Mouse (Mus musculus) limb, embryonic 10.5 days (tissue): ENCODE measurements around the gene Chst3. TPM values are rescaled to one million over a fixed set of nuclear protein-coding genes. Genes with fewer than 3 reads are reported as not detected.

Experiments
- microRNA-seq: library from miRNA; unstranded; fragments of <30 nt; microRNA quantifications from one replicate; pipeline ENCODE4, GENCODE M21; 2017
- polyA plus RNA-seq: library from polyadenylated mRNA; unstranded; fragments of >200 nt; fragmentation: Nextera tagmentation; extraction: Ambion mirVana; gene quantifications from 2 replicates; pipeline ENCODE4 v1.2.1, GENCODE M21; 2016

The Chst3 gene
- polyA plus RNA-seq, 1 experiment from 2014 or later: 2.0 TPM

Small RNA genes lying within 50 kb of the gene (microRNA-seq; reads per million reads assigned to microRNA genes)
- not detected for gene Gm22117

Other genes starting within 250 kb of the Chst3 start
- 32.1 and 36.5 TPM in 2 replicates for gene Ascc1, start 216.5 kb downstream of the Chst3 start, polyA plus RNA-seq
- gene Anapc16, start 216.1 kb downstream of the Chst3 start, polyA plus RNA-seq: 103 and 111 TPM in 2 replicates
- 1.1 and 2.0 TPM in 2 replicates for gene Spock2, start 113.0 kb downstream of the Chst3 start, polyA plus RNA-seq
- 36.2 and 41.0 TPM in 2 replicates for gene Psap, start 58.4 kb upstream of the Chst3 start, polyA plus RNA-seq
- 1.1 and 2.0 TPM in 2 replicates for gene Vsir, start 127.6 kb upstream of the Chst3 start, polyA plus RNA-seq
- gene Gm17455, start 180.5 kb upstream of the Chst3 start, polyA plus RNA-seq: 0.53 and 0.65 TPM in 2 replicates